Mouse (Mus musculus): ENCODE measurements around the gene Tgtp1.
"Not testable (repeated sequence)": the region's sequence is repeated elsewhere in the genome, so short reads cannot be mapped to it uniquely, and the experiment has no call there.

- not testable (repeated sequence) for TF ChIP-seq POLR2A (IDR thresholded peaks at IDR 0.05; ENCODE audit: low read depth, low read length); SIN3A (IDR thresholded peaks at IDR 0.05; ENCODE audit: low read length); CTCF (conservative IDR thresholded peaks at IDR 0.05 in 1 of 2, IDR thresholded peaks at IDR 0.05 in 1 of 2; ENCODE audit: low read depth in 2 of 2, low read length in 2 of 2); ZNF384 (IDR thresholded peaks at IDR 0.05; ENCODE audit: low read depth, low read length); EP300 (IDR thresholded peaks at IDR 0.05; ENCODE audit: low read length); E2F4 (IDR thresholded peaks at IDR 0.05; ENCODE audit: insufficient replicate concordance, low read depth, low read length); MEF2A (IDR thresholded peaks at IDR 0.05; ENCODE audit: borderline replicate concordance, low read depth, low read length); ZMIZ1 (IDR thresholded peaks at IDR 0.05; ENCODE audit: low read depth, low read length); MAFK (IDR thresholded peaks at IDR 0.05; ENCODE audit: insufficient replicate concordance, low read length); USF1 (IDR thresholded peaks at IDR 0.05; ENCODE audit: low read depth, low read length); NELFE (IDR thresholded peaks at IDR 0.05; ENCODE audit: low read depth, low read length); ZC3H11A (IDR thresholded peaks at IDR 0.05; ENCODE audit: low read depth, low read length); NRF1 (IDR thresholded peaks at IDR 0.05; ENCODE audit: low read depth, low read length)
Observed at GRCm38 (mm10) chr11:48988219-48988618, 5.8 kb downstream of the Tgtp1 start.
